In genomic region chr6:31106856-31107359, GRCm38 (mm10) we compare ENCODE assay signal across 18 mouse cellular contexts.
DNase-seq lines count a peak whose midpoint lies in the region; ATAC-seq and TF ChIP-seq lines count a peak whose summit lies in the region.
"Had no signal": no experiment of that assay in that cellular context is flagged by ENCODE, and none has a peak within 500 bp of the region (broad histone marks: within the 10 kb centered on the region; RNA-seq: fewer than 3 reads in every experiment).

No protein-coding gene starts in this region.

- H3K4me3 ChIP-seq in heart, embryonic 15.5 days: no peak overlapping the region
- no peak overlapping the region for H3K4me3 ChIP-seq in lung, postnatal 0 days (ENCODE audit: low read depth, low read length)
- H3K4me3 ChIP-seq: embryonic facial prominence, embryonic 13.5 days; forebrain, embryonic 15.5 days; hindbrain, embryonic 12.5 days; limb, embryonic 10.5 days; lung, embryonic 15.5 days had no signal

- intact Hi-C loops in heart, postnatal 10 days (cut with DNase I): no loop called here

- no peaks in the 10 kb centered on the region for H3K9me3 ChIP-seq in heart, embryonic 15.5 days (replicated peaks)
- H3K9me3 ChIP-seq in lung, postnatal 0 days (ENCODE audit: low read length): no peaks in the 10 kb centered on the region
- H3K9me3 ChIP-seq: limb, embryonic 10.5 days had no signal

- no peak for TF ChIP-seq EP300 in lung, postnatal 0 days (IDR thresholded peaks at IDR 0.05)

- no peak for TF ChIP-seq CTCF in lung, postnatal 0 days (IDR thresholded peaks at IDR 0.05)

- peak; percentile 31 for ATAC-seq in frontal cortex, adult (ENCODE audit: low TSS enrichment)
- no peak for ATAC-seq in heart, embryonic 15.5 days (replicated peaks; ENCODE audit: insufficient number of reproducible peaks, insufficient read depth, low FRiP score, low read depth)
- ATAC-seq in lung, postnatal 0 days: peak; percentile 15; the same call in 1 of the 2 replicates
- ATAC-seq: forebrain, embryonic 15.5 days had no signal

- H3K36me3 ChIP-seq in heart, embryonic 15.5 days: no peaks in the 10 kb centered on the region
- H3K36me3 ChIP-seq in lung, postnatal 0 days (ENCODE audit: insufficient read depth, low read length): no peaks in the 10 kb centered on the region
- H3K36me3 ChIP-seq: embryonic facial prominence, embryonic 13.5 days; forebrain, embryonic 15.5 days; hindbrain, embryonic 12.5 days; limb, embryonic 10.5 days; lung, embryonic 15.5 days had no signal

- no peak overlapping the region for H3K4me2 ChIP-seq in heart, embryonic 15.5 days
- H3K4me2 ChIP-seq in lung, postnatal 0 days (replicated peaks; ENCODE audit: low read depth, low read length): no peak overlapping the region
- H3K4me2 ChIP-seq: embryonic facial prominence, embryonic 13.5 days; forebrain, embryonic 15.5 days; hindbrain, embryonic 12.5 days; liver, embryonic 11.5 days; lung, embryonic 15.5 days had no signal

- no peaks in the 10 kb centered on the region for H3K27me3 ChIP-seq in heart, embryonic 15.5 days
- H3K27me3 ChIP-seq in lung, postnatal 0 days (replicated peaks; ENCODE audit: insufficient read depth, low read length): no peaks in the 10 kb centered on the region
- H3K27me3 ChIP-seq: embryonic facial prominence, embryonic 13.5 days; forebrain, embryonic 15.5 days; hindbrain, embryonic 12.5 days; lung, embryonic 15.5 days had no signal

- peak overlapping the region; percentile 41; the same call in 1 of the 2 replicates for H3K27ac ChIP-seq in heart, embryonic 15.5 days
- 0 out of 2 replicates have a peak overlapping the region, but pooled peaks have one; percentile 29 for H3K27ac ChIP-seq in lung, postnatal 0 days (ENCODE audit: low read length)
- H3K27ac ChIP-seq: embryonic facial prominence, embryonic 13.5 days; forebrain, embryonic 15.5 days; hindbrain, embryonic 12.5 days; limb, embryonic 10.5 days; lung, embryonic 15.5 days had no signal

- H3K4me1 ChIP-seq in heart, embryonic 15.5 days (replicated peaks): peaks cover 13% of the 10 kb centered on the region
- H3K4me1 ChIP-seq in lung, postnatal 0 days (ENCODE audit: insufficient read depth, low read depth, low read length): peaks cover 10% of the 10 kb centered on the region; the same call in 1 of the 2 replicates
- H3K4me1 ChIP-seq: embryonic facial prominence, embryonic 13.5 days; forebrain, embryonic 15.5 days; lung, embryonic 15.5 days had no signal

- no peak overlapping the region for H3K9ac ChIP-seq in heart, embryonic 15.5 days
- no peak overlapping the region for H3K9ac ChIP-seq in lung, postnatal 0 days (replicated peaks; ENCODE audit: low read depth)
- H3K9ac ChIP-seq: embryonic facial prominence, embryonic 13.5 days; forebrain, embryonic 15.5 days; hindbrain, embryonic 12.5 days; lung, embryonic 15.5 days had no signal

- no peak for DNase-seq in frontal cortex, postnatal 36 days (ENCODE audit: low spot score in 2 of 2)
- DNase-seq in heart, postnatal 10 days: no peak
- peak; percentile 63 for DNase-seq in lung, postnatal 0 days (ENCODE audit: low spot score)
- DNase-seq in lung, postnatal 36 days: no peak
- no peak for DNase-seq in urinary bladder, postnatal 25 days (ENCODE audit: low spot score)
- DNase-seq: kidney, adult 18-20 months; kidney, postnatal 14 days; midbrain, embryonic 14.5 days; spleen, adult 18-20 months; thymus, postnatal 25 days had no signal

- WGBS in heart, embryonic 15.5 days: 69% methylated on average over 10 of the region's 10 CpGs
- 75% methylated on average over 10 of the region's 10 CpGs for WGBS in lung, postnatal 0 days
